ENCODE assay signal across 9 mouse cellular contexts in the genomic region with DNA sequence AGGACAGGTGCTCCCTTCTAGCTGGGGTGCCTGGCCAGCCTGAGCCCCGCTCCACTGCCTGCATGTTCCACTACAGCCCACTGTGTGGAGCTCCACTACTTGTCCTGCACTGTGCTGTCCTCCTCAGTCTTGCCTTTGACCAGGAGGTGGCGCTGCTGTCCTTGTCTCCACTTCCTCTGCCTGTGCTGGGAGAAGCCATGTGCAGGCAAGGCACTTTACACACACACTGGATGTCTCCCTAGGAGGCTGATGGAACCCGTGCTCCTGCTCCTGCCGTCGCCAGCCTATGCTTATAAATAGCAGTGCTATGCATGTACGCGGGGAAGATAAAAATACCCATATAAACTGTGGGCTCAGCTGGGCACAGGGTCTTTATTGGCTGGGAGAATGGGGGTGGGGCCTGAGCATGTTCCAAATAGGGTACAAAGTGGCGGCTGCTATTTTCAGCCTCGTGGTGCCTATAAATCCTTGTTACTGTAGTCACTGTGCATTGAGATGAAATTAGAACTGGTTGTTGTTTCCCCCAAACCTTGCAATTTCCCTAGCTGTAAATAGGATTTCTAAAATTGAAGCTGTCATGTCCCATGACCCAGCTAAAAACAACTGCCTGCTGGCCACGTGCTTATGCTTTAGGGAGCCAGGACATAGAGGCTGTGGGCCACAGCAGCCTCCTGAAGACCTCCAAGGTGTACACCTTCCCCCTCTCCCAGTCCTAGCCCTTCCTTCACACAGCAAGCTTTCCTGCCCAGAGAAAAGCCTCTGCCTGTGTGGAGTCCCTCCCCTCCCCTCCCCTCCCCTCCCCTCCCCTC. TPM values are rescaled to one million over a fixed set of nuclear protein-coding genes. Genes with fewer than 3 reads are reported as not detected.
DNase-seq lines count a peak whose midpoint lies in the region; ATAC-seq and TF ChIP-seq lines count a peak whose summit lies in the region.
"Had no signal": no experiment of that assay in that cellular context is flagged by ENCODE, and none has a peak within 500 bp of the region (broad histone marks: within the 10 kb centered on the region; RNA-seq: fewer than 3 reads in every experiment).

No protein-coding gene starts in this region.

- H3K9ac ChIP-seq in heart, embryonic 14.5 days (ENCODE audit: low read length): no peak overlapping the region; the same call in 1 of the 2 replicates
- peak overlapping the region; percentile 31; the same call in 1 of the 2 replicates for H3K9ac ChIP-seq in liver, embryonic 11.5 days (ENCODE audit: low read depth, low read length)

- 0 out of 2 replicates have a peak overlapping the region, but pooled peaks have one; percentile 32 for H3K4me2 ChIP-seq in heart, embryonic 14.5 days (ENCODE audit: low read length)
- no peak overlapping the region for H3K4me2 ChIP-seq in liver, embryonic 11.5 days
- peak overlapping the region; percentile 28 for H3K4me2 ChIP-seq in myocyte (ENCODE audit: low read depth)

- peaks cover 18 to 23% of the 10 kb centered on the region in 2 experiments for H3K4me1 ChIP-seq in heart, embryonic 14.5 days (ENCODE audit: control insufficient read depth in 2 of 2, insufficient read depth in 2 of 2, low read length in 2 of 2)
- H3K4me1 ChIP-seq in liver, embryonic 11.5 days (replicated peaks; ENCODE audit: control insufficient read depth, insufficient read depth, low read length): peaks cover 4% of the 10 kb centered on the region

- H3K27ac ChIP-seq in heart, embryonic 14.5 days (replicated peaks in 1 of 2; ENCODE audit: control insufficient read depth in 1 of 2, insufficient read depth in 1 of 2, low read depth in 2 of 2, low read length in 2 of 2): peak overlapping the region; percentile 98
- H3K27ac ChIP-seq in liver, embryonic 11.5 days (ENCODE audit: low read depth, low read length): no peak overlapping the region

- H3K36me3 ChIP-seq in heart, embryonic 14.5 days (ENCODE audit: control insufficient read depth, insufficient read depth, low read length): peaks cover 70% of the 10 kb centered on the region
- H3K36me3 ChIP-seq in liver, embryonic 11.5 days (ENCODE audit: control insufficient read depth, insufficient read depth, low read length): peaks cover 30% of the 10 kb centered on the region; the same call in 1 of the 2 replicates
- H3K36me3 ChIP-seq in myocyte (ENCODE audit: control insufficient read depth, insufficient read depth): no peaks in the 10 kb centered on the region

- no peak overlapping the region for H3ac ChIP-seq in myocyte (ENCODE audit: control insufficient read depth, insufficient read length)

- no peaks in the 10 kb centered on the region for H3K27me3 ChIP-seq in heart, embryonic 14.5 days (ENCODE audit: control insufficient read depth, insufficient read depth, low read length)
- no peaks in the 10 kb centered on the region for H3K27me3 ChIP-seq in liver, embryonic 11.5 days (replicated peaks; ENCODE audit: control insufficient read depth, insufficient read depth, low read length)
- no peaks in the 10 kb centered on the region for H3K27me3 ChIP-seq in myocyte (ENCODE audit: control insufficient read depth, insufficient read depth, insufficient read length)

- peak; percentile 90 for ATAC-seq in heart, embryonic 14.5 days (ENCODE audit: insufficient number of reproducible peaks, insufficient read depth, low FRiP score, low read depth)
- peak; percentile 96 for ATAC-seq in liver, embryonic 11.5 days (replicated peaks; ENCODE audit: low FRiP score)

- 5% methylated on average over 10 of the region's 10 CpGs for WGBS in heart, embryonic 14.5 days
- 21% methylated on average over 10 of the region's 10 CpGs for WGBS in liver, embryonic 11.5 days

- peak; percentile 98 for DNase-seq in CD4-positive, CD25-positive, alpha-beta regulatory T cell, adult 2 months (ENCODE audit: low read depth, low spot score)
- DNase-seq in brain, embryonic 18.5 days (ENCODE audit: low read depth, low spot score): peak; percentile 93
- peak; percentile 82 for DNase-seq in fibroblast of lung, adult 2 months (ENCODE audit: low read depth)
- peak; percentile 97 for DNase-seq in kidney, postnatal 10 days
- peak; percentile 93 for DNase-seq in liver, embryonic 11.5 days (ENCODE audit: low spot score)
- DNase-seq in spleen, postnatal 4 days (ENCODE audit: low spot score in 2 of 2): peak; percentile 88 to 95

- H3K79me2 ChIP-seq in myocyte (ENCODE audit: control insufficient read depth, insufficient read depth): no peaks in the 10 kb centered on the region

- no peak overlapping the region for H3K4me3 ChIP-seq in heart, embryonic 14.5 days (ENCODE audit: control insufficient read depth in 1 of 2, insufficient read depth in 1 of 2, low read depth in 1 of 2, low read length in 2 of 2)
- no peak overlapping the region; the same call in 1 of the 2 replicates for H3K4me3 ChIP-seq in liver, embryonic 11.5 days (ENCODE audit: low read depth, low read length)
- no peak overlapping the region for H3K4me3 ChIP-seq in myocyte
- H3K4me3 ChIP-seq: erythroblast, embryonic 14.5 days had no signal

- H3K9me3 ChIP-seq in heart, embryonic 14.5 days (ENCODE audit: control insufficient read depth, low read length): no peaks in the 10 kb centered on the region
- no peaks in the 10 kb centered on the region for H3K9me3 ChIP-seq in liver, embryonic 11.5 days (ENCODE audit: control insufficient read depth, low read length)

- TF ChIP-seq POLR2A in myocyte (IDR thresholded peaks at IDR 0.05; ENCODE audit: insufficient read length, low read depth): peak; percentile 42

TF ChIP-seq in myocyte, 11 proteins besides CTCF, POLR2A, EP300 and RAD21:
- TF ChIP-seq REST (IDR thresholded peaks at IDR 0.05; ENCODE audit: insufficient read depth, insufficient read length) (no peak), SRF (IDR thresholded peaks at IDR 0.05; ENCODE audit: control insufficient read depth, insufficient read length, low read depth) (peak; percentile 21), TCF12 (IDR thresholded peaks at IDR 0.05; ENCODE audit: insufficient read depth, poor library complexity, severe bottlenecking) (no peak), TCF3 (IDR thresholded peaks at IDR 0.05; ENCODE audit: insufficient read length, low read depth) (no peak), MAX (IDR thresholded peaks at IDR 0.05; ENCODE audit: low read depth) (peak; percentile 54), USF1 (IDR thresholded peaks at IDR 0.05; ENCODE audit: low read depth) (peak; percentile 55), CEBPB (IDR thresholded peaks at IDR 0.05; ENCODE audit: insufficient read depth, poor library complexity, severe bottlenecking) (no peak), POLR2AphosphoS2 (IDR thresholded peaks at IDR 0.05; ENCODE audit: insufficient read length, low read depth) (no peak), MYOD1 (IDR thresholded peaks at IDR 0.05; ENCODE audit: control insufficient read depth in 1 of 3, insufficient read length in 2 of 3, low read depth in 2 of 3) (peak in 1 of 3 experiments; percentile 75), E2F4 (IDR thresholded peaks at IDR 0.05; ENCODE audit: insufficient read depth) (no peak), MYOG (IDR thresholded peaks at IDR 0.05; ENCODE audit: control insufficient read depth in 1 of 3, insufficient read depth in 1 of 3, insufficient read length in 2 of 3, low read depth in 2 of 3) (peak in 1 of 3 experiments; percentile 67)

RNA-seq across cellular contexts. Expression of a gene that starts 11.1 kb away (rescaled TPM):
- polyA plus RNA-seq in heart, embryonic 14.5 days (2014; fragmentation: Nextera tagmentation; extraction: Ambion mirVana): 0.28 and 0.75 TPM in 2 replicates
- polyA plus RNA-seq in liver, embryonic 11.5 days (2014; fragmentation: Nextera tagmentation; extraction: Ambion mirVana): 0.12 TPM in 1 of 2 replicates, not detected in the other
- polyA plus RNA-seq in myocyte (2012; fragmentation: generic; extraction: Trizol): 0.25 TPM
- polyA plus RNA-seq: erythroblast, embryonic 14.5 days had no signal

RNA-seq across cellular contexts. Expression of a gene that starts 14.2 kb away (rescaled TPM):
- 0.63 and 0.84 TPM in 2 replicates for polyA plus RNA-seq in heart, embryonic 14.5 days (2014; fragmentation: Nextera tagmentation; extraction: Ambion mirVana)
- polyA plus RNA-seq in liver, embryonic 11.5 days (2014; fragmentation: Nextera tagmentation; extraction: Ambion mirVana): 0.10 TPM in 1 of 2 replicates, not detected in the other
- 0.05 TPM for polyA plus RNA-seq in myocyte (2012; fragmentation: generic; extraction: Trizol)
- polyA plus RNA-seq: erythroblast, embryonic 14.5 days had no signal

RNA-seq across cellular contexts. Expression of a gene that starts 14.5 kb away (rescaled TPM):
- 19.2 and 24.5 TPM in 2 replicates for polyA plus RNA-seq in heart, embryonic 14.5 days (2014; fragmentation: Nextera tagmentation; extraction: Ambion mirVana)
- polyA plus RNA-seq in liver, embryonic 11.5 days (2014; fragmentation: Nextera tagmentation; extraction: Ambion mirVana): 13.5 and 18.0 TPM in 2 replicates
- 26.0 TPM for polyA plus RNA-seq in myocyte (2012; fragmentation: generic; extraction: Trizol)

RNA-seq across cellular contexts. Expression of a gene that starts 41.9 kb away (rescaled TPM):
- 9.1 and 13.9 TPM in 2 replicates for polyA plus RNA-seq in heart, embryonic 14.5 days (2014; fragmentation: Nextera tagmentation; extraction: Ambion mirVana)
- polyA plus RNA-seq in liver, embryonic 11.5 days (2014; fragmentation: Nextera tagmentation; extraction: Ambion mirVana): 2.9 and 4.6 TPM in 2 replicates
- polyA plus RNA-seq in myocyte (2012; fragmentation: generic; extraction: Trizol): 1.7 TPM
- polyA plus RNA-seq: erythroblast, embryonic 14.5 days had no signal
